34 mouse cellular contexts compared by ENCODE assay signal in the genomic region with DNA sequence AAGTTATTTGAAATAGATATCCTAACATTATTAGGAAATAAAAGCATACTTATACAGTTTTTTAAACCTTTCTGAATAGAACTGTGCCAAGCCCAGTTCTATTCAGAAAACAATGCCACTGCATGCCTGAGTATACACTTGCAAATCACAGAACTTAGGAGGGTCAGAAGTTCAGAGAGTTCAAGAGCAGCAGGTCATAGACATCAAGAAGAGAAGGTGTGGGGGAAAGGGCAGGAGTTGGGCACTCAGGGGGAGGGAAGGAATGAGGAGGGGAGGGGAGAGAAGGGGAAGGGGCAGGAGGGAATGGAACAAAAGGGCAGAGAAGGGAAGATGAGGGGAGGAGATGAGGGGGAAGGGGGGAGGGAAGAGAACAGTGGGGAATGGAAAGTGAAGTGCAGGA. TPM values are rescaled to one million over a fixed set of nuclear protein-coding genes. Genes with fewer than 3 reads are reported as not detected.
"Had no signal": no experiment of that assay in that cellular context is flagged by ENCODE, and none has a peak within 500 bp of the region (broad histone marks: within the 10 kb centered on the region; RNA-seq: fewer than 3 reads in every experiment).

No protein-coding gene starts in this region.

- H3K9me3 ChIP-seq: heart, embryonic 13.5 days; heart, embryonic 15.5 days; hindbrain, embryonic 13.5 days; hindbrain, embryonic 15.5 days; intestine, embryonic 15.5 days; limb, embryonic 10.5 days; limb, embryonic 12.5 days; liver, embryonic 13.5 days had no signal

- H3K27ac ChIP-seq: heart, adult 2 months; heart, embryonic 13.5 days; heart, embryonic 15.5 days; hindbrain, embryonic 13.5 days; hindbrain, embryonic 15.5 days; hindbrain, postnatal 0 days; intestine, embryonic 15.5 days; layer of hippocampus, adult 2 months; left cerebral cortex, adult 2 months; limb, embryonic 10.5 days; limb, embryonic 12.5 days; liver, embryonic 13.5 days had no signal

- DNase-seq: gastrocnemius, postnatal 14 days; gastrocnemius, postnatal 36 days; heart, adult 11 months; heart, adult 2 months; heart, postnatal 14 days; heart, postnatal 36 days; kidney, adult 18-20 months; kidney, adult 8-10 months; kidney, postnatal 10 days; kidney, postnatal 25 days; kidney, postnatal 4 days; liver; liver, embryonic 13.5 days had no signal

- H3K4me2 ChIP-seq: heart, embryonic 11.5 days; heart, embryonic 13.5 days; heart, embryonic 15.5 days; hindbrain, embryonic 13.5 days; hindbrain, embryonic 15.5 days; intestine, embryonic 15.5 days; limb, embryonic 12.5 days; liver, embryonic 11.5 days; liver, embryonic 13.5 days had no signal

- H3K4me3 ChIP-seq: heart, adult 2 months; heart, embryonic 13.5 days; heart, embryonic 15.5 days; hindbrain, embryonic 13.5 days; hindbrain, embryonic 15.5 days; intestine, embryonic 15.5 days; layer of hippocampus, adult 2 months; left cerebral cortex, adult 2 months; limb, embryonic 10.5 days; limb, embryonic 12.5 days; liver, embryonic 13.5 days had no signal

- ATAC-seq: hindbrain, postnatal 0 days; intestine, embryonic 15.5 days; intestine, postnatal 0 days had no signal

- H3K4me1 ChIP-seq: heart, embryonic 13.5 days; heart, embryonic 15.5 days; hindbrain, embryonic 13.5 days; hindbrain, embryonic 15.5 days; intestine, embryonic 15.5 days; limb, embryonic 10.5 days; limb, embryonic 12.5 days; liver, embryonic 13.5 days had no signal

- H3K9ac ChIP-seq: heart, embryonic 13.5 days; heart, embryonic 15.5 days; hindbrain, embryonic 13.5 days; hindbrain, embryonic 15.5 days; intestine, embryonic 15.5 days; limb, embryonic 12.5 days; liver, embryonic 13.5 days had no signal

- H3K36me3 ChIP-seq: heart, embryonic 13.5 days; heart, embryonic 15.5 days; hindbrain, embryonic 13.5 days; hindbrain, embryonic 15.5 days; intestine, embryonic 15.5 days; limb, embryonic 10.5 days; limb, embryonic 12.5 days; liver, embryonic 13.5 days had no signal

- H3K27me3 ChIP-seq: heart, embryonic 13.5 days; heart, embryonic 15.5 days; hindbrain, embryonic 13.5 days; hindbrain, embryonic 15.5 days; intestine, embryonic 15.5 days; limb, embryonic 12.5 days; liver, embryonic 13.5 days had no signal

RNA-seq across cellular contexts. Expression of gene Rergl, which starts 23.6 kb away (rescaled TPM):
- total RNA-seq: gastrocnemius, adult 8-10 months; hematopoietic stem cell, adult 5-6 weeks; hindbrain, postnatal 0 days; layer of hippocampus, adult 2 months; layer of hippocampus, postnatal 10 days; layer of hippocampus, postnatal 25 days; left cerebral cortex, adult 2 months; left cerebral cortex, postnatal 14 days; left cerebral cortex, postnatal 36 days had no signal
- polyA plus RNA-seq: heart, adult 2 months; heart, embryonic 11.5 days; heart, embryonic 13.5 days; heart, embryonic 15.5 days; heart, postnatal 0 days; hindbrain, embryonic 11.5 days; hindbrain, embryonic 13.5 days; hindbrain, embryonic 15.5 days; hindbrain, postnatal 0 days; limb, embryonic 10.5 days; limb, embryonic 12.5 days; liver, embryonic 11.5 days; liver, embryonic 13.5 days had no signal
